Mouse (Mus musculus): ENCODE data around the gene Vgll4.

Vgll4 gene

GRCm38 (mm10) chr6:114969213-114970120 is at the start of gene Vgll4:
Gene Vgll4 (minus strand): TSS chr6:114969994.
- peak; percentile 47 to 56 for DNase-seq

- DNase-seq, result no peak
These were observed 45.7 kb upstream of the Vgll4 start for GRCm38 (mm10) chr6:115015461-115015860.

- no peak for DNase-seq
These were observed 43.8 kb upstream of the Vgll4 start for GRCm38 (mm10) chr6:115013574-115013973.

GRCm38 (mm10) chr6:115011792-115012191 is 42.0 kb upstream of the Vgll4 start:
- DNase-seq, result no peak

- DNase-seq, result no peak
These were observed 41.0 kb upstream of the Vgll4 start for GRCm38 (mm10) chr6:115010815-115011214.

GRCm38 (mm10) chr6:115010304-115010703 is 40.5 kb upstream of the Vgll4 start:
- no peak for DNase-seq

GRCm38 (mm10) chr6:115007728-115008127 is 37.9 kb upstream of the Vgll4 start:
- DNase-seq, result peak; percentile 83 to 84

GRCm38 (mm10) chr6:115006948-115007347 is 37.2 kb upstream of the Vgll4 start:
- no peak for DNase-seq

GRCm38 (mm10) chr6:115006065-115006464 is 36.3 kb upstream of the Vgll4 start:
- DNase-seq, result no peak

- DNase-seq, result no peak
These were observed 35.6 kb upstream of the Vgll4 start for GRCm38 (mm10) chr6:115005351-115005890.

- no peak for DNase-seq
These were observed 34.8 kb upstream of the Vgll4 start for GRCm38 (mm10) chr6:115004636-115005035.

- DNase-seq, result no peak
These were observed 28.7 kb upstream of the Vgll4 start for GRCm38 (mm10) chr6:114998374-114999031.

GRCm38 (mm10) chr6:114997471-114997870 is 27.7 kb upstream of the Vgll4 start:
- DNase-seq, result no peak

GRCm38 (mm10) chr6:114996910-114997309 is 27.1 kb upstream of the Vgll4 start:
- no peak for DNase-seq

GRCm38 (mm10) chr6:114994079-114994478 is 24.3 kb upstream of the Vgll4 start:
- no peak for DNase-seq

- DNase-seq, result no peak
These were observed 23.9 kb upstream of the Vgll4 start for GRCm38 (mm10) chr6:114993659-114994058.

- no peak for DNase-seq
These were observed 22.1 kb upstream of the Vgll4 start for GRCm38 (mm10) chr6:114991909-114992308.

- DNase-seq, result peak; percentile 53 to 59
These were observed 18.8 kb upstream of the Vgll4 start for GRCm38 (mm10) chr6:114988619-114988980.

GRCm38 (mm10) chr6:114987966-114988618 is 18.3 kb upstream of the Vgll4 start:
- no peak for DNase-seq

GRCm38 (mm10) chr6:114982671-114983070 is 12.9 kb upstream of the Vgll4 start:
- DNase-seq, result no peak

GRCm38 (mm10) chr6:114979715-114980114 is 9.9 kb upstream of the Vgll4 start:
- no peak for DNase-seq

GRCm38 (mm10) chr6:114976915-114977419 is 7.2 kb upstream of the Vgll4 start:
- DNase-seq, result no peak

- no peak for DNase-seq
These were observed 4.5 kb upstream of the Vgll4 start for GRCm38 (mm10) chr6:114974331-114974730.
